Mouse (Mus musculus): ENCODE data around the gene 2410002F23Rik. TPM values are rescaled to one million over a fixed set of nuclear protein-coding genes. Genes with fewer than 3 reads are reported as not detected.
"Not testable (repeated sequence)": the region's sequence is repeated elsewhere in the genome, so short reads cannot be mapped to it uniquely, and the experiment has no call there.

The 2410002F23Rik gene
- total RNA-seq, 2 experiments from 2014 or later, result 14.2 to 16.2 TPM

DNA sequence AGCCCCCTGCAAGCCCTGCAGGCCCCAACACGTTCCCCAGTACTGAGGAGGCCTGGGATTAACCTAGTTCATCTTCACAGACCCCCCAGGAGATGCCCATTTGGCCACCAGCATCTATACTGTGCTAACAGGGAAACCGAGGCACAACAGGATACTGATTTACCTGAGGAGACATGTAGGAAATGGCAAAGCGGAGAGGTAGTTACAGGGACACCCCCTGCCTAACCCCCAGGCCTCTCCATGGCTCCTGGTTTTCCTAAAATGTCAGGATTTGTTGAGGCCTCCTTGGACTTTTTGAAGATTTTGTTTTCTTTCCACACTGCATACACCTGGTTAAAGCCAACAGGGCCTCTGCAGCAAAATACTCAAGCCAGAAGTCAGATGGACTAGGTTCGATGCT lies 10.8 kb downstream of the 2410002F23Rik start, which contains the start of gene Acp4:
TSS of gene Acp4 (minus strand) at position 101 of the 400 bp plus-strand sequence.
- DNase-seq, result no peak
- intact Hi-C loops (cut with DNase I; ENCODE audit: low total_unique reads), result no loop called here

DNA sequence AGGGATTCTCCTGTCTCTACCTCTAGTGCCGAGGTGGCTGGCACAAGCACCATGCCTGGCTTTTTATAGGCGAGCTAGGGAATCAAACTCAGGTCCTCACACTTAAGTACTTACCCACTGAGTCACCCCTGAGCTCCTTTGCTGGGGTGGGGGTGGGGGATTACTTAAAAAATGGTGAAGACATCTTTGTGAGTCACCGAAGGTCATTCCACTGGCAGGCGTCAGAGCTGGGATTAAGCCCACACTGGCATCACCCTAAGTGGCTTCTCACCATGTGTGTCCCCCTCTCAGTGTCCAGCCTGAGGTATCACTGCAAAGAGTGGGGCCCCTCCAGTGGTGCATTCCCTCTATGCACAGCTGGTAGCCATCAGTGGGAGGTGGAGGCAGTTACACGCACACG lies 13.9 kb downstream of the 2410002F23Rik start:
- DNase-seq, result no peak
- intact Hi-C loops (cut with DNase I; ENCODE audit: low total_unique reads), result loop anchor here (10.0 kb wide), 1 partner anchor 214 kb away; no protein-coding TSS in a partner anchor

DNA sequence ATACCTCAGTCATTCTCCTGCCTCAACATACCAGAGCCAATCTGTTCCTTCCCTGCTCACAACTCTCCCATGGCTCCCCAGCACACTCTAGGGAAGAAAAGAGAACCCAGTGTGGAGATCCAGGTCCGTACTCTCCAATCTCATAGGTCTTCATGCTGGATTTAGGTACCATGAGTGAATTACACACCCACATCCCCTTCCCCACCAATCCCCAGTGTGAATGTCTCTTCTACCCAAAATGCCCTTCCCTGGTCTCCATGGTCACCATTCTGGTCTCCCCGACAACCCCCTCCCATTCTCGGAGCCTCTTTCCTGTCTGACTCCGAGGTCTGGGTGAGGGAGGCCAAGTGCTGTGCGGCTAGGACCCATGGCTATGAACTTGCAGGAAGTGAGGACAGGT lies 14.6 kb downstream of the 2410002F23Rik start, which contains the start of gene Gm15517:
TSS of gene Gm15517 (plus strand) at position 301 of the 400 bp plus-strand sequence.
- no peak for DNase-seq
- intact Hi-C loops (cut with DNase I; ENCODE audit: low total_unique reads), result loop anchor here (10.0 kb wide), 1 partner anchor 214 kb away; no protein-coding TSS in a partner anchor

DNA sequence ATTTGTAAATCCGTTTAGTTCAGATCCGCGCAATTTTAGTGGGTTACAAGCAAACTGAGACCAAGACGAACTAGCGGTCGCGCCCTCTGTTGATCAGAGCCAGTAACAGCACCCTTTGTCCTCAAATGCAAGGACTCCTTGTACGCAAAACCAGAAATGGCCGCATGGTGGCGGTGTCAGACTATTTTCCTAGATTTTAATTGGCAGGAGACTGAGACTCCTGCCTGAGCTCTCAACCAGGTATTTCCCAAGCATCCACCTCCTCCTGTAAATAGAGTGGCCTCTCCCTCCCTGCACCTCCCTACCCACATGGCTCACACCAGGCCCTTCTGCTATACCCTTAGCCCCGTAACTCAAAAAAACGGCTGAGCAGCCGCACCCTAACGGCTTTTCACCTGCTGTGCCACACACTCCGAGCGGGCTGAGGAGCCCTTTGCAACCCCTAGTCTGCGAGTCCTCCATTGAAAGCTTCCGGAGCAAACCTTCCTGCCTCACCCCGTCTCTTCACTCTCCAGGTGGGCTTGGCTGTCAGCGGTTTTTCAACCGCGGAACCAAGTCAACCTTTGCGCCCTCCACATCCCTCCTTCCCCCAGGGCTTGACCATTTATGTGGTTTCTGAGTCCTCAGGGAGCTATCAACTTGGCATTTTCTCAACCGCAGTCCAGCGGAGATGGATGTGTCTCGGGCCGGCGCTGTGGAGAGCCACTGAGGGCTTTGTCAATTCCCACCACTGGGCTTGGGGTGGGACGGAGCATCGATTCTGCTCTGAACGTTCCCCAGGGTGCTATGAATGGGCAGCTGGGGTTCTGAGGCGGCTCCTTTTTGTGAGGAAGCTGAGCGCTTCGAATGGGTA lies 16.5 kb downstream of the 2410002F23Rik start:
- peak; percentile 85 for DNase-seq
- intact Hi-C loops (cut with DNase I; ENCODE audit: low total_unique reads), result loop anchor here (2.0 to 10.0 kb wide), 2 partner anchors 88 to 212 kb away; no protein-coding TSS in a partner anchor

DNA sequence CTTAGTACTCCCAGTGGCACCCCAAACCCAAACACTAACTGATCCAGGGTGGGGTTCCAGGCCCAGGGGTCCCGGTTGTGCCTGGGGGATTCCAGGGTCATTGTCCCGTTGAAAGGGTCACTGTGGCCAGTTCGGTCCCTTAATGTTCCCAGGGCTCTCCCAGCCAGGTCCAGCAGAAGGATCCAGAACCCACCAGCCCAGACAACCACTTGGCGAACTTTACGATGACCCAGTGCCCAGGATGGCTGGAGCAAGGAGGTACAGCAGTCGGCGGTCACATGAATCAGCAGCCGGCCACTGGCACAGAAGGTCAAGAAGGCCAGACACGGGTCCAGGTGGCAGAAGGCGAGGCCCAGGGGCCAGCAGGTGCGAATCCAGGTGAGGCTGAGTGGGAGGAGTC lies 21.6 kb downstream of the 2410002F23Rik start:
- intact Hi-C loops (cut with DNase I; ENCODE audit: low total_unique reads), result loop anchor here (10.0 kb wide), 1 partner anchor 207 kb away; no protein-coding TSS in a partner anchor
- no peak for DNase-seq

DNA sequence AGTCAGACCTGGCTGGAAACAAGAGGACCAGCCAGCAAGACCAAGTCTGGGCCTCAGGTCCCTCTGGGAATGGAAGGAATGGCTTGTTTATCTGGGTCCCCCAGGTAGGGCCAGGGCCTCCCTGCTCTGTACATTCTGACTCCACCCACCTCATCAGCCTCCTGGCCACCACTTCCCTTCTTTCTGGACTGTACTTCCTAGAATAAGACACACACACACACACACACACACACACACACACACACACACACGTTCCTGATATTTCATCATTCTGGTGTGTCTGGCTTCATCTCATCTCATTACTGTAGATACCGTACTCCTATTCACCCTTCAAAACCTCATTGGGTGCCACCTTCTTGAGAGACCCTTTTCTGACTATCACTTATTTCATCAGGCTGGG lies 22.9 kb downstream of the 2410002F23Rik start:
- intact Hi-C loops (cut with DNase I; ENCODE audit: low total_unique reads), result loop anchor here (10.0 kb wide), 1 partner anchor 205 kb away; no protein-coding TSS in a partner anchor
- no peak for DNase-seq

DNA sequence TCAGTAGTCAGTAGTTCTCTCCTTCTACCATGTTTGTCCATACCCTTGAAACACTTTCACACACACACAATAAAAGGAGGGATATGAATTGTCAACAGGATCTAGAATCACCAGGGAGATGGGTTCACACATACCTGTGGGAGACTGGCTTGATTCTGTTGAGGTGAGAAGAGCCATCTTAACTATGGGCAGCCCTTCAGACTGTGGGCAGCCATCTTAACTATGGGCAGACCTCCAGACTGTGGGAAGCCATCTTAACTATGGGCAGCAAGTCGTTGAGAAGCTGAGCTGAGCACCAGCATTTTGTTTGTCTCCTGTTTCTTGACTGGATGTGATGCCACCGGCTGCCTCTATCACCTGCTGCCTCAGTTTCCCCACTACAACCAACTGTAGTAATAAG lies 24.8 kb downstream of the 2410002F23Rik start:
- intact Hi-C loops (cut with DNase I; ENCODE audit: low total_unique reads), result no loop called here
- no peak for DNase-seq

DNA sequence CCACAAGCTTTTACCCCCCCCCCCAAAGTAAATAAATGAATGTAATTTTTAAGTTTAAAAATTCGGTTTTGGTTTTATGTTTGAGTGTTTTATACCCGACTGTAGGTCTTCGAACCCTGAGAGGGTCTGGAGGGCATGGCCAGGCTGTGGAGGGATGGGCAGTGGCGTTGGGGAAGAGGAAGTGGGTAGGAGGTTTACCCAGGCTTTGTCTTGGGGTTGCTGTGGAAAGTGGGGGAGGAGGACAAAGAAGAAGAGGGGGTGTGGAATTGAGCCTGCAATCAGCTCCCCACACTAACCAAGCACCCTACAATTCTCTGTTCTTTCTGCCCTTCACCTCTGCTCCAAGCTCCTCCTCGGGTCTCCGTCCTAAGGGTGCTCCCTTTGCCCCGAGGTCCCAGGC lies 26.0 kb downstream of the 2410002F23Rik start:
- no peak for DNase-seq
- intact Hi-C loops (cut with DNase I; ENCODE audit: low total_unique reads), result no loop called here

DNA sequence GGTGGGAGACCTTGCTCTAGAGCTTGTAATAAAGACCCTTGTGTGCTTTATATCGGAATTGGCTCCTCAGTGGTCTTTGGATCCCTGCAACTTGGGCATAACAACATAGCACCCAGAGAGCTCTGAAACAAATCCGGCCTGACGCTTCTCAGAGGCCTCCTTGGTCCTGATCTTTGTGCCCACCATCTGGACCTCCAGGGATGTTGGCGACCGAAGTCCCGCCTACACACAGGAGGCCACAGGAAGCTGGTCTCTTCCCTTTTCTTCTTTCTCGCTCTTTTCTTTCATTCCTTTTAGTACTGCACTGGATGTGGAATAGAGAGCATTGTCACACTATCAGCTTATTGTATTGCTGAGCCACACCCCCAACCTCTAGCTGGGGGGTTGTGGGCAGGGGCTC lies 26.9 kb downstream of the 2410002F23Rik start:
- intact Hi-C loops (cut with DNase I; ENCODE audit: low total_unique reads), result no loop called here

DNA sequence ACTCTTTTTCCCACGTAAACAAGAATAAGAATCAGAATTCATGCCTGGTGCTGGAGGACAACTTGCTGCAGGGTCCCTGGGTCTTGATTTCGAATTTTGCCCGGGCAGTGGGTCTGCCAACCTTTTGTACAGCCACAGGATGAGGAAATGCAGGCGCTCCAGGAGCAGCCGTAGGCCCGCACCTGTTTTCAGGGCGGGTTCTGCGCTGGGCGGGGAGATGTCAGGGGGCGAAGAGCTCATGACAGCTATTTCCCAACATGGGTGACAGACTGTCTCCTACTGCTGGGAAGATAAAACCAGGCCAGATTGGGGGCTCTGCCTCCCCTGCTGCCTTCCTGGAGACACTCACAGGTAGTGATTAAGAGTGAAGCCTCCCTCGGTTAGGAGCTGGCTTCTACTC lies 27.6 kb downstream of the 2410002F23Rik start:
- DNase-seq, result no peak
- intact Hi-C loops (cut with DNase I; ENCODE audit: low total_unique reads), result no loop called here

More for the DNA sequence above, 26.9 kb downstream of the 2410002F23Rik start:
- DNase-seq, result no peak

DNA sequence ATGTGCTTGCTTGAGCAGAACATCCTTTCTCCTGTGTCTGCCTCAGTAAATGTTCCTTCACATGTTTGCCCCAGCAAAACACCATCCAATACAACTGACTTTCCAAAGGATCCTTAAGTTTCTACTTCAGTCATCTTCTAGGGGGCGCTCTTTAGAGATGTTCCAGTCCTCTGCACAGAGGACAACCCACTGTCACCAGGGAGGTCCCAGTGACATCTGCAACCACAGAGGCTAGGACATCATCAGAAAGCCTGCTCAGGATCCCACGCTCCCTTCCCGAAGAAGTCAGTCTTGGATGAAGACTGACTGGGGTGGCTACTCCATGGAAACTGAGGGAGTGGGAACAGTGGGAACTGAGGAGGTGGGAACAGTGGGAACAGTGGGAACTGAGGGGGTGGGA lies 29.0 kb downstream of the 2410002F23Rik start:
- intact Hi-C loops (cut with DNase I; ENCODE audit: low total_unique reads), result no loop called here
- no peak for DNase-seq

DNA sequence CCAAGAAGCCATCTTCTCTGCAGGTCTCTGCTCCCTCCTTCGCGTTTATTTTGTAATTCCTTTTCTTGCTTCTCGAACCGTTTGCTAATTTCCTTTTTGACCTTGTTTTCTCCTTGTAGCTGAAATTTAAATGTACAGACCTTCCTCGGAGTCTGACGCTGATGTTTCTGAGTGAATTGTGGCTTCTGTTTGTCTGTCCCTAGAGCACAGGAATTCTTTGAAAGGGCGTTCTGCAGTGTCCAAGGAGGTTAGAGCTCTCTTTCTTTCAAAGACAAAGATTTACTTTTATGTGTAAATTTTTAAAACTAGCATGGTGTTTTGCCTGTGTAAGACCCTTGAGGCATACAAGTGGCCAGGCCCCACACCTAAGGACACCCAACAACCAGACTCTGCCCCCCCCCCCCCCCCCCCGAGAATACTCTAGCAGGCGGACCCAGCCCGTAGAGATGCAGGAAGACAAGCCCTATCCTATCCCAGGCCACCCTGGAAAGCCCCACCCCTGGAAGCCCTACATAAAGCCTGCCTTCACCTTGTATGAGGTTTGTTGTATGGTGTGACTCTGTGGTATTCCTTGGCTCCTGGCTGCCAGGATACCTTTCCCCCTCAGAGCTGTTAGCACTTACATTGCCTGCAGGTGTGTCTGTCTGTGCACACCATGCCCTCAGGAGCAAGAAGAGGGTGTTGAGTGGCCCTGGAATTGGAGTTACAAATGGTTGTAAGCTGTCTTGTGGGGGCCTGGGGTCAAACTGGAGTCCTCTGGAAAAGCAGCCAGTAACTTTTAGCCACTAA lies 30.1 kb downstream of the 2410002F23Rik start:
- intact Hi-C loops (cut with DNase I; ENCODE audit: low total_unique reads), result no loop called here
- no peak for DNase-seq

DNA sequence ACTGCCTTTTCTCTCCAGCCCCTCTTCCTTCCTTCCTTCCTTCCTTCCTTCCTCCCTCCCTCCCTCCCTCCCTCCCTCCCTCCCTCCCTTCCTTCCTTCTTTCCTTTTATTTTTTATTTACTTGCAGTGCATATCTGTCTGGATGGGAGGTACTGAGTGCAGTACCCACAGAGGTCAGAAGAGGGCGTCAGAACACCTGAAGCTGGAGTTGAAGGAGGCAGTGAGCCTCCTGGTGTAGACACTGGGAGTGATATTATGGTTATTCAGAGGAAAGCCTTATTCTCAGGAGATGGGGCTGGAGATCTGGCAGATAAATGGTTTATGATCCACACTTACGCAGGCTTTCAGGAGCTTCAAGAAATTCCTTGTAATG lies 30.7 kb downstream of the 2410002F23Rik start:
- intact Hi-C loops (cut with DNase I; ENCODE audit: low total_unique reads), result no loop called here
- no peak for DNase-seq

DNA sequence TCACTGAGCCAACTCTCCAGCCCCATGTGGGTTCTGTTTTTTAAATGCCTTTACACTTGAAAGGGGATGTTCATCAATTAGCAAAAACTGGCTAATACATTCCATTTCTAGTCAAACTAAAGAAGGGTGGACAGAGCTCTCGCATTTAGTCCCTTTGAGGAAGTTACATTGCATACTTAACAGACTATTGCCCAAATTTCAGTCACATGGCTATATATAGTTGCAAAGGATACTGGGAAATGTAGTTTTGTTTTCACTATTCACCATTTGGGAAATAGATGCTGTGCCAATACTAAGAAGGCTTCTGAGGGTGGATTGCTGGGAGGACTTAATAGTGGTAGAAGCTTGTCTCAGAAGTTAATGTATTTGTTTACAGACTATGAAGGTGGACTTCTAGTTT lies 34.4 kb downstream of the 2410002F23Rik start:
- intact Hi-C loops (cut with DNase I; ENCODE audit: low total_unique reads), result no loop called here
- no peak for DNase-seq

DNA sequence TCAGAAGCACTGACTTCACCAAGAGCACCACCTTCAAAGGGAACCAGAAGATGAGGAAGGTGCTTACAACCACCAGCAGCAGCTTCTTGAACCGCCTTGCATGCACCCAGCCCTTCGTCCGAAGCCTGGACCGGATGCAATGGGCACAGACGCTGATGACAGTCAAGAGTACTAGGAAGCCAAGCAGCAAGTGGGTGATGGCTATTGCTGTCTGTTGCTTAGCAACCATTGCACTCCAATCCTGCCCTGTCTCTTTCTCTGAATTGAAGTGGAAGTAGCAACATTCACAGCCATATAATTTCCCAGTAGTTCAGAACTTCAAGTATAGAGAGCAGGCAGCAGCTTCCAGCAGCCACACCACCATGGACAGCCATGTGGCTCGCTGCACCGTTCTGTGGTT lies 35.1 kb downstream of the 2410002F23Rik start:
- intact Hi-C loops (cut with DNase I; ENCODE audit: low total_unique reads), result no loop called here
- DNase-seq, result no peak

DNA sequence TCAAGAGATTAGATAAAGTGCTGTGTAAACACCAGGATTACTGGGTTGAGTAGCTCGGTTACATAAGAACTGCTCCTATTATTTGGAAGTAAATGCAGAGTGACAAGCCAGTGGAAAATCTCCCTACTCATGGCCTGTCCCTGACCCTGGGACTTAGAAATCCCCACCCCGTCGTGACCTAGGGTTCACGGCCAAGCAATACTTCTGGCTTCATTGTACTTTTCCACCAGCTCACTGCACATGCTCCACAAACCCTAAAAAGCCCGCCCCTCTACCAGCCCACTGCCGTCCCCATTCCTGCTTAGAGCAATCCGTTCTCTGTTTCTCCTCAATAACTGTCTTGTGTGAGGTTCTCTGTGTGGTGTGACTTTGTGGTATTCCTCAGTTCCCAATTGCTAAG lies 41.2 kb downstream of the 2410002F23Rik start:
- intact Hi-C loops (cut with DNase I; ENCODE audit: low total_unique reads), result no loop called here
- no peak for DNase-seq

DNA sequence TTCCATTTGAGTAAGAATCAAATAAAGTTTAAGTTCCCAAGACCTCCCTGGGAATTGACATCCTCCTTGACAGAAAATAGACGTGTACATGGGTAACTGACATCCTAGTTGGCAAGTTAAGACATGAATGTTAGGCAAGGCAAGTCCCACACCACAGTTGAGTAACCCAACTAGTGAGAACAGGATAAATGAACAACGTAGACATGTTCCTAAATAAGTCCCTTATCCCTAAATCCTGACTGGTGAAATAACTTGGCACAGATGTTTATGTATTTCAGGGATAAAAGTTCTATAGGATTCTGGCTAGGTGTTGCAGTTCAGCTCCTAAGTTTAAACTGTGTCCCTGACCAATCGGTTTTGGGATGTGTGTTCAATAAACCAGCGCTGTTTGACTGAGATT lies 44.5 kb downstream of the 2410002F23Rik start:
- intact Hi-C loops (cut with DNase I; ENCODE audit: low total_unique reads), result no loop called here
- DNase-seq, result no peak

DNA sequence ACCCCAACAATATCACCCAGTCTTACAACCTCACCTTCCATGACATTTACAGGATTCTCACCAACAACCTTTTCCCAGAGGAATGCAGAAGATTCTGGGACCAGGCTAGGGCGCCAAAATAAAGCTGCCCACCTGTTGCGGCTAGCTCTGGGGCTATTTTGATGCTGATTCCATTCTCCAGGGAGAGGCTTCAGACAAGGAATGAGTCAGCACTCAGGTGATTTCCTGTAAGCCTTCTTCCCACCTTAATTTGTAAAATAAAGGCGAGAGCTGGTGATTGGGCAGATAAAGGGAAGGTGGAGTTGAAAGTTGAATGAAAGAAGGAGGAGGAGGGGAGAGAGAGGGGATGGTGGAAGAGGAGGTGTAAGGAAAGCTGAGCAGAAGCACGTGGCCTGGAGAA lies 44.9 kb downstream of the 2410002F23Rik start:
- DNase-seq, result no peak
- intact Hi-C loops (cut with DNase I; ENCODE audit: low total_unique reads), result no loop called here

DNA sequence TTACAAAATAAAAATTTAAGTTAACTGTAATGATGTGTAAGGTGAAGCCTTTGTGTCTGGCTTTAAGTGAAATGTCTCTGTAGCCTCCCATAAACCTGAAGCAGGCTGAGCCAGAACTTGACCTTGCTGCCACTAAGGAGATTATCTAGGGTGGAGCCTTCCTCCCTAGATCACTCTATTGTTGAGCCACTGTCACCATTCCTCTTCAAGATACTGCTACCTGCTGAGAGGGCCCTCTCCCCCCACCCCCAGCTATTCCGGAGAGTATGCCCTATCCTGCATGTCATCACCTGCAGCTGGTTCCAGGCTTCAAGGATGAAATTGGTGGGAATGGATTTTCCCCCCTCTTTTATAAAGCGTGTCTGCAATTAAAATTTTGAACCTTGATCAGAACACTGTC lies 51.0 kb downstream of the 2410002F23Rik start:
- DNase-seq; intact Hi-C loops (cut with DNase I; ENCODE audit: low total_unique reads): not testable (repeated sequence)

Measured in gastrocnemius, postnatal 14 days (tissue).